Mouse (Mus musculus) heart, embryonic 15.5 days (tissue): ENCODE results near the gene Snrpn. TPM values are rescaled to one million over a fixed set of nuclear protein-coding genes. Genes with fewer than 3 reads are reported as not detected.
A peak's percentile ranks its signal among the peaks of the same experiment; 100 is the strongest.

Source experiments
- ATAC-seq: fragments of 200-750 bp; cut with Nextera tagmentation; replicated peaks from 2 replicates; pipeline ENCODE4 v1.8.0; 2017; ENCODE audit warnings: low read depth, moderate TSS enrichment; ENCODE audit not compliant: insufficient number of reproducible peaks, insufficient read depth, low FRiP score
- H3K27ac ChIP-seq: fragments of 300-500 bp; sonication (generic); 2 replicates; pipeline ENCODE4 v1.5.1; 2015; ENCODE audit warnings: mild to moderate bottlenecking, inconsistent platforms
- H3K27me3 ChIP-seq: fragments of 300-500 bp; sonication (generic); 2 replicates; pipeline ENCODE4 v1.6.1; 2015; ENCODE audit warnings: inconsistent platforms
- H3K36me3 ChIP-seq: fragments of 300-500 bp; sonication (generic); 2 replicates; pipeline ENCODE4 v1.6.1; 2015; ENCODE audit warnings: mild to moderate bottlenecking, inconsistent platforms
- H3K4me1 ChIP-seq: fragments of 300-500 bp; sonication (generic); replicated peaks from 2 replicates; pipeline ENCODE4 v1.6.1; 2015; ENCODE audit warnings: inconsistent platforms
- H3K4me2 ChIP-seq: fragments of 300-500 bp; sonication (generic); 2 replicates; pipeline ENCODE4 v1.6.1; 2015; ENCODE audit warnings: inconsistent platforms, mild to moderate bottlenecking, moderate library complexity
- H3K4me3 ChIP-seq: fragments of 300-500 bp; sonication (generic); 2 replicates; pipeline ENCODE4 v1.5.1; 2015; ENCODE audit warnings: mild to moderate bottlenecking, inconsistent platforms
- H3K9ac ChIP-seq: fragments of 300-500 bp; sonication (generic); 2 replicates; pipeline ENCODE4 v1.6.1; 2015; ENCODE audit warnings: mild to moderate bottlenecking, inconsistent platforms
- H3K9me3 ChIP-seq: fragments of 300-500 bp; sonication (generic); replicated peaks from 2 replicates; pipeline ENCODE4 v1.6.1; 2016; ENCODE audit warnings: inconsistent platforms
- WGBS: fragments of 180-500 bp; shearing (Covaris S2); methylation state at CpG from one replicate; pipeline ENCODE4 v1.1.7; 2015; ENCODE audit warnings: mixed read lengths; 5-methylcytosine and 5-hydroxymethylcytosine counted together
- polyA plus RNA-seq: library from polyadenylated mRNA; unstranded; fragments of >200 nt; fragmentation: Nextera tagmentation; extraction: Ambion mirVana; gene quantifications from 2 replicates; pipeline ENCODE4 v1.2.1, GENCODE M21; 2015

Snrpn gene
- polyA plus RNA-seq, 1 experiment from 2014 or later, result 44.9 TPM

DNA sequence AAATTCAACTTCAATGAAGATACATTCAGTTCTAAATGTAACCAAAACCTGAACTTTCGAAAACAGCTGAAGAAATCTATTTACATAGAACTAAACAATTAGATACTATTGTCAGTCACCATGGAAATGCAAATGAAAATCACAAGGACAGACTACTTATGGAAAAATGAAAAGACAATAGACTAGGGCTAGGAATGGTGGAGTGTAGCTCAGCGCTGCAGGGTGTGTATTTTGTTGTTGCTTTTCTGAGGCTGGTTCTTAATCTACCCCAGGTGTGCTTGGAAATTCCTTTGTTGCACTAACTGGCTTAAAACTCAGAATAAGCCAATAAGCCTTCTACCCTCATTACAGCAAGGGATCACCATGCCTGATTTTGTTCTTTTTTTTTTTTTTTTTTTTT is 133.8 kb downstream of the Snrpn start:
- Histone ChIP-seq H3K9ac (no peak overlapping the region), H3K36me3 (no peaks in the 10 kb centered on the region), H3K4me2 (no peak overlapping the region), H3K27me3 (no peaks in the 10 kb centered on the region), H3K9me3 (no peaks in the 10 kb centered on the region; the same call in 1 of the 2 replicates), H3K27ac (no peak overlapping the region), H3K4me3 (no peak overlapping the region), H3K4me1 (no peaks in the 10 kb centered on the region)
- no peak for ATAC-seq
- WGBS, result 57% methylated on average over 2 of the region's 2 CpGs

- peak within 1 kb of the TSS; percentile 46 for H3K9ac ChIP-seq
- WGBS, result 42% methylated on average over 30 of the region's 30 CpGs
- ATAC-seq, result peak; percentile 75
- peak within 1 kb of the TSS; percentile 20 for H3K27ac ChIP-seq
- H3K4me1 ChIP-seq, result no peaks in the 10 kb centered on the region
- no peaks in the 10 kb centered on the region for H3K36me3 ChIP-seq
- peak within 1 kb of the TSS; percentile 71 for H3K4me2 ChIP-seq
- peak within 1 kb of the TSS; percentile 62 for H3K4me3 ChIP-seq
- no peaks in the 10 kb centered on the region for H3K27me3 ChIP-seq
- no peaks in the 10 kb centered on the region; the same call in 1 of the 2 replicates for H3K9me3 ChIP-seq
Measured at GRCm38 (mm10) chr7:60004606-60005330, 135.3 kb downstream of the Snrpn start, which contains the start of the genes Snurf and Gm38393. Gene Snurf, minus strand, starts transcription at chr7:60005049. Gene Gm38393, minus strand, starts transcription at chr7:60005064.

DNA sequence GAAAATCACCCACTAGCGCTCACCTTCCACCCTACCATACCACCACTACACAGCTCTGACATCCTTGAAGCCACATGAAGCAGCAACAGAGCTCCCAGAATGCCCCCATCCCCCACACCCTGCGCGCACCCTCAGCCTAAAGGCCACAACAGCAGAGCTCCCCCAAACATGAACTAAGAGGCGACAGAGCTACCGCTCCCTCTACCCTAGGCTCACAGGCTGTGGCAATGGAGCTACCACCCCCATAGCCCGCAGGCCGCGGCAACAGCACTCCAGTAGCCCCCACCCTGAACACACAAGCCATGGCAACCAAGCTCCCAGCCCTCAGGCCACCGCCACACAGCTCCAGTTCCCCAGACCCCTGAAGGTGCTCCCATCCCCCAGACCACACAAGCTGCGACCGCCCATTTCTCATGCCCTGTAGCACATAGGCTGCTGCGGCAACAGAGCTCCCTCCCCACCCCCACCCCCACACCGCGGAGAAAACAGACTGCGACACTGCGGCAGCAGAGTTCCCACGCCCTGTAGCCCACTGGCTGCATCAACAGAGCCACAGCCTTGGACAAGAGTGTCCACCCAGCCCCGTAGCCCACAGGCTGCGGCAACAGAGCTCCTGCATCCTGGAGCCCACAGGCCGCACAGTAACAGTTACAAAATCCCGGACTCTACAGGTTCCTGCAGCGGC is 136.0 kb downstream of the Snrpn start:
- Histone ChIP-seq H3K4me1 (no peaks in the 10 kb centered on the region), H3K4me3 (peak overlapping the region; percentile 62), H3K9ac (peak overlapping the region; percentile 46), H3K27me3 (no peaks in the 10 kb centered on the region), H3K4me2 (peak overlapping the region; percentile 71), H3K9me3 (no peaks in the 10 kb centered on the region; the same call in 1 of the 2 replicates), H3K36me3 (no peaks in the 10 kb centered on the region), H3K27ac (peak overlapping the region; percentile 20)
- WGBS, result 36% methylated on average over 22 of the region's 22 CpGs
- peak; percentile 80 for ATAC-seq

- 0 out of 2 replicates have a peak, but pooled peaks have one; percentile 8 for ATAC-seq
- no peak overlapping the region for H3K27ac ChIP-seq
Measured at GRCm38 (mm10) chr7:60003006-60003865, 136.8 kb downstream of the Snrpn start.

GRCm38 (mm10) chr7:59978646-59979045 is 161.4 kb downstream of the Snrpn start:
- Histone ChIP-seq H3K27me3 (no peaks in the 10 kb centered on the region), H3K4me2 (no peak overlapping the region), H3K4me3 (no peak overlapping the region), H3K27ac (no peak overlapping the region), H3K9ac (no peak overlapping the region), H3K36me3 (no peaks in the 10 kb centered on the region), H3K9me3 (no peaks in the 10 kb centered on the region), H3K4me1 (no peaks in the 10 kb centered on the region)
- ATAC-seq, result no peak
- WGBS, result 70% methylated on average over 1 of the region's 1 CpGs

More at GRCm38 (mm10) chr7:60003006-60003865, 136.8 kb downstream of the Snrpn start:
- WGBS, result 54% methylated on average over 12 of the region's 12 CpGs
- Histone ChIP-seq H3K27me3 (no peaks in the 10 kb centered on the region), H3K9me3 (no peaks in the 10 kb centered on the region; the same call in 1 of the 2 replicates), H3K4me1 (no peaks in the 10 kb centered on the region), H3K9ac (0 out of 2 replicates have a peak overlapping the region, but pooled peaks have one; percentile 46), H3K4me2 (peak overlapping the region; percentile 71), H3K36me3 (no peaks in the 10 kb centered on the region), H3K4me3 (peak overlapping the region; percentile 62)

Other genes with a start within 250 kb of the Snrpn start
- gene Snurf, start 135.2 kb downstream of the Snrpn start, polyA plus RNA-seq, result 30.0 and 33.1 TPM in 2 replicates
- 0.18 and 0.35 TPM in 2 replicates for gene Gm38393, start 135.2 kb downstream of the Snrpn start, polyA plus RNA-seq